Mouse (Mus musculus) cortical plate, adult 2 months (tissue): ENCODE measurements around the gene Spata13.

ENCODE experiments used
- CTCF ChIP-seq: fragments of 200-500 bp; IDR thresholded peaks from 2 replicates; pipeline ENCODE4 v1.5.1; 2011; ENCODE audit warnings: mild to moderate bottlenecking, control low read depth, low read length; ENCODE audit not compliant: insufficient read depth; ENCODE audit errors: extremely low read depth
- POLR2A ChIP-seq: fragments of 200-500 bp; IDR thresholded peaks from 2 replicates; pipeline ENCODE4 v1.6.1; 2011; ENCODE audit warnings: mild to moderate bottlenecking, low read length, control low read depth; ENCODE audit not compliant: insufficient read depth; ENCODE audit errors: extremely low read depth

DNA sequence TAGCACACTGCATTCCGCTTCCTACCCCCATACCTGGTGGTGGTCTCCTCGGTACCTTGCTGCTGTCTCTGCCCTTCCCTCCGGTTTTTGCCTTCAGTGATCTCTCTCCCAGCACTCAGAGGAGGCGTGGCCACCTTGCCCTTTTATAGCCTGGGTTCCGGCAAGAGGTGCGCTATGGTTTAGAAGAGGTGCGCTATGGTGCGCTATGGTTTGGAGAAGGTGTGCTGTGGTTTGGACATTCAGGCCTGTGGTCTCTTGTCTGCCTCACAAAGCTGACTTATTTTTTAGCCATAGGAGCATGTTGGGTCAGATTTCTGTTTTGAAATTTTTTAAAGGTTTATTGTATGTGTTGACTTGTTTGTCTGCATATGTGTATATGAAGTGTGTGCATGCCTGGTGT, 176.1 kb downstream of the Spata13 start:
- TF ChIP-seq CTCF, result no peak
- no peak for TF ChIP-seq POLR2A
